Mouse (Mus musculus): ENCODE measurements around the gene Ptgis.

DNA sequence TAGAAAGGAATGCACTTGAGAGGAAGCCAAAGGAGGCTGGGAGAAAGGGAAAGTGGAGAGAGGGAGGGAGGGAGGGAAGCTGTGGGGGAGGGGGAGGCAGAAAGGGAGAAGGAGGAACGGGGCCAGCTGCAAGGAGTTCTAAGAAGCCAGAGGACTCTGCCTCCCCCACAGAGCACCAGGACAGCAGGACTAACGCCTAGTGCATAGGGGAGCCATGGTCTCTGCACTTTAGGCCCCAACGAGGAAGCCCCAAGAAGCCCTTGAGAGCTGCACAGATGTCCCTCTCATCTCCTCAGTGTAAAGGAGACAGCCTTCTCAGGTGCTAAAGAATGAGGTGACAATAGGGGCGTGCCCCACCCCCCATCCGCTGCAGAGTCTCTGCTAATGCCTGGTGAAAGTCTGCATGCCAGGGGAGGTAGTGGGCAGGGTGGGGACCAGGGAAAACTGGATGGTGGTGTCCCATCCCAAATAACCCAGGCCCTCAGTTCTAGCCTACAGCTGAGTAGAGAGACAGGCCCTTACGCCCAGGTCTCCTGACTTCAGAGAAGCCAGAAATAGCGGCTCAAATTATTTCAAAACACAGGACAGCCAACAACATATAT lies 10.4 kb upstream of the Ptgis start:
- TF ChIP-seq CTCF (IDR thresholded peaks at IDR 0.05; ENCODE audit: control insufficient read depth, insufficient read depth, insufficient replicate concordance, low read depth, low read length) (no peak), POLR2A (IDR thresholded peaks at IDR 0.05; ENCODE audit: control insufficient read depth, low read depth, low read length) (no peak; the same call in 1 of the 2 replicates)

All from testis, adult 2 months (tissue).